Mouse (Mus musculus) midbrain, embryonic 13.5 days (tissue): ENCODE results near the gene Trip11. TPM values are rescaled to one million over a fixed set of nuclear protein-coding genes. Genes with fewer than 3 reads are reported as not detected.

Source experiments
- ATAC-seq: fragments of 200-750 bp; cut with Nextera tagmentation; 2 replicates; pipeline ENCODE4 v1.8.0; 2017; ENCODE audit warnings: mild to moderate bottlenecking, moderate TSS enrichment, moderate library complexity
- H3K27ac ChIP-seq: fragments of 300-500 bp; sonication (generic); 2 replicates; pipeline ENCODE4 v1.5.1; 2015; ENCODE audit warnings: inconsistent platforms, mild to moderate bottlenecking, moderate library complexity
- H3K27me3 ChIP-seq: fragments of 300-500 bp; sonication (generic); 2 replicates; pipeline ENCODE4 v1.6.1; 2015; ENCODE audit warnings: mild to moderate bottlenecking, inconsistent platforms
- H3K36me3 ChIP-seq: fragments of 300-500 bp; sonication (generic); 2 replicates; pipeline ENCODE4 v1.6.1; 2015; ENCODE audit warnings: mild to moderate bottlenecking, inconsistent platforms
- H3K4me1 ChIP-seq: fragments of 300-500 bp; sonication (generic); replicated peaks from 2 replicates; pipeline ENCODE4 v1.6.1; 2015; ENCODE audit warnings: inconsistent platforms
- H3K4me2 ChIP-seq: fragments of 300-500 bp; sonication (generic); replicated peaks from 2 replicates; pipeline ENCODE4 v1.6.1; 2015; ENCODE audit warnings: moderate library complexity, mild to moderate bottlenecking, inconsistent platforms
- H3K4me3 ChIP-seq: fragments of 300-500 bp; sonication (generic); replicated peaks from 2 replicates; pipeline ENCODE4 v1.5.1; 2015; ENCODE audit warnings: mild to moderate bottlenecking, inconsistent platforms
- H3K9ac ChIP-seq: fragments of 300-500 bp; sonication (generic); replicated peaks from 2 replicates; pipeline ENCODE4 v1.6.1; 2015; ENCODE audit warnings: mild to moderate bottlenecking, inconsistent platforms
- H3K9me3 ChIP-seq: fragments of 300-500 bp; sonication (generic); 2 replicates; pipeline ENCODE4 v1.6.1; 2016; ENCODE audit warnings: mild to moderate bottlenecking, inconsistent platforms
- WGBS: fragments of 180-500 bp; shearing (Covaris S2); methylation state at CpG from one replicate; pipeline ENCODE4 v1.1.7; 2015; 5-methylcytosine and 5-hydroxymethylcytosine counted together
- polyA plus RNA-seq: library from polyadenylated mRNA; unstranded; fragments of >200 nt; fragmentation: Nextera tagmentation; extraction: Ambion mirVana; gene quantifications from 2 replicates; pipeline ENCODE4 v1.2.1, GENCODE M21; 2015

The Trip11 gene
- polyA plus RNA-seq, 1 experiment from 2014 or later, result 26.4 TPM

DNA sequence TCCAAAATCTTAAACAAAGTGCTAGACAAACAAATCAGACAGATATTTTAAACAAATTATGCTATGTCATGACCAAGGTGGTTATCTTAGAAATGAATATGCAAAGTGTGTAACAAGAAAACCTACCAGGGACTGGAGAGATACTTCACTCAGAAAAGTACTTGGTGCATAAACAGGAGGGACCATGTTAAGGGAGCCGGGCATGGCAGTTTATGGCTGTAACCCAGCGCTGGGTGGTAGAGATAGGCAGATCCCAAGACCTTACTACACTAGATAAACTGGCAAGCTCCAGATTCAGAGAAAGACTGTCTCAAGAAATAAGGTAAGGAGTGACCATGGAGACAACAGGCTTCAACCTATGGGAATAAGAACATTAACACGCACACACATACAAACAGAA is 123.3 kb downstream of the Trip11 start:
- H3K36me3 ChIP-seq, result no peaks in the 10 kb centered on the region
- no peak overlapping the region for H3K4me2 ChIP-seq
- no peak overlapping the region for H3K9ac ChIP-seq
- H3K4me3 ChIP-seq, result no peak overlapping the region
- ATAC-seq, result no peak
- WGBS, result 99% methylated on average over 3 of the region's 3 CpGs
- H3K27me3 ChIP-seq, result no peaks in the 10 kb centered on the region
- H3K4me1 ChIP-seq, result no peaks in the 10 kb centered on the region
- H3K9me3 ChIP-seq, result no peaks in the 10 kb centered on the region
- no peak overlapping the region for H3K27ac ChIP-seq

GRCm38 (mm10) chr12:101789250-101789649 is 123.8 kb downstream of the Trip11 start:
- Histone ChIP-seq H3K27ac (no peak overlapping the region), H3K4me2 (no peak overlapping the region), H3K4me1 (no peaks in the 10 kb centered on the region), H3K9ac (no peak overlapping the region), H3K4me3 (no peak overlapping the region), H3K27me3 (no peaks in the 10 kb centered on the region), H3K9me3 (no peaks in the 10 kb centered on the region; the same call in 1 of the 2 replicates), H3K36me3 (no peaks in the 10 kb centered on the region)
- WGBS, result 84% methylated on average over 3 of the region's 3 CpGs
- no peak for ATAC-seq

Other genes starting within 250 kb of the Trip11 start
- 0.09 and 0.21 TPM in 2 replicates for gene Tc2n, start 194.7 kb downstream of the Trip11 start, polyA plus RNA-seq
- 2.4 and 3.4 TPM in 2 replicates for gene Fbln5, start 94.2 kb downstream of the Trip11 start, polyA plus RNA-seq
- 14.4 and 17.6 TPM in 2 replicates for gene Atxn3, start 45.0 kb upstream of the Trip11 start, polyA plus RNA-seq
- gene Cpsf2, start 62.7 kb upstream of the Trip11 start, polyA plus RNA-seq, result 33.4 and 36.7 TPM in 2 replicates
- gene Slc24a4, start 215.5 kb upstream of the Trip11 start, polyA plus RNA-seq, result 1.1 and 1.3 TPM in 2 replicates